Mouse (Mus musculus) heart, postnatal 0 days (tissue): Measurements from ENCODE around the gene Dnase1l1. TPM values are rescaled to one million over a fixed set of nuclear protein-coding genes. Genes with fewer than 3 reads are reported as not detected.

Source experiments
- ATAC-seq: fragments of 200-750 bp; cut with Nextera tagmentation; 2 replicates; pipeline ENCODE4 v1.8.0; 2017; ENCODE audit warnings: low read depth, moderate number of reproducible peaks, moderate library complexity; ENCODE audit not compliant: insufficient read depth
- DNase-seq: peaks from one replicate; pipeline ENCODE4 v3.0.0-alpha.2; 2016; ENCODE audit warnings: low spot score
- H3K27ac ChIP-seq: fragments of 300-500 bp; sonication (generic); 2 replicates; pipeline ENCODE4 v1.5.1; 2014; ENCODE audit warnings: low read depth, mild to moderate bottlenecking
- H3K27me3 ChIP-seq: fragments of 300-500 bp; sonication (generic); 2 replicates; pipeline ENCODE4 v1.6.1; 2014; ENCODE audit warnings: low read length, mixed read lengths; ENCODE audit not compliant: control insufficient read depth, insufficient read depth
- H3K36me3 ChIP-seq: fragments of 300-500 bp; sonication (generic); replicated peaks from 2 replicates; pipeline ENCODE4 v1.6.1; 2014; ENCODE audit warnings: low read length, mixed read lengths; ENCODE audit not compliant: control insufficient read depth, insufficient read depth
- H3K4me1 ChIP-seq: fragments of 300-500 bp; sonication (generic); 2 replicates; pipeline ENCODE4 v1.6.1; 2014; ENCODE audit warnings: antibody characterized with exemption; ENCODE audit not compliant: control insufficient read depth, insufficient read depth
- H3K4me2 ChIP-seq: fragments of 300-500 bp; sonication (generic); 2 replicates; pipeline ENCODE4 v1.6.1; 2014; ENCODE audit warnings: low read depth, mild to moderate bottlenecking, low read length, moderate library complexity
- H3K4me3 ChIP-seq: fragments of 300-500 bp; sonication (generic); 2 replicates; pipeline ENCODE4 v1.5.1; 2014; ENCODE audit warnings: low read depth, low read length
- H3K9ac ChIP-seq: fragments of 300-500 bp; sonication (generic); replicated peaks from 2 replicates; pipeline ENCODE4 v1.6.1; 2014; ENCODE audit warnings: low read depth, low read length, mixed read lengths
- H3K9me3 ChIP-seq: fragments of 300-500 bp; sonication (generic); replicated peaks from 2 replicates; pipeline ENCODE4 v1.6.1; 2016; ENCODE audit warnings: low read length; ENCODE audit not compliant: control insufficient read depth
- CTCF ChIP-seq: IDR thresholded peaks from 2 replicates; pipeline ENCODE4 v1.5.1; 2016; ENCODE audit warnings: antibody characterized with exemption, control low read depth, low read depth
- EP300 ChIP-seq: IDR thresholded peaks from 2 replicates; pipeline ENCODE4 v1.6.1; 2016; ENCODE audit warnings: antibody characterized with exemption, low read depth
- WGBS: fragments of 180-500 bp; shearing (Covaris S2); extraction: QIAGEN DNeasy Blood & Tissue Kit; methylation state at CpG from one replicate; pipeline ENCODE4 v1.1.7; 2014; 5-methylcytosine and 5-hydroxymethylcytosine counted together
- polyA plus RNA-seq: library from polyadenylated mRNA; unstranded; fragments of >200 nt; fragmentation: Nextera tagmentation; extraction: Ambion mirVana; gene quantifications from 2 replicates; pipeline ENCODE4 v1.2.1, GENCODE M21; 2015
- total RNA-seq: library from RNA; depleted of rRNA; stranded (reverse); fragments of >200 nt; gene quantifications from 2 replicates; pipeline ENCODE4 v1.2.3, GENCODE M21; 2014; ENCODE audit warnings: low replicate concordance

The Dnase1l1 gene
- total and polyA plus RNA-seq, 2 experiments from 2014 or later = 14.5 to 26.5 TPM

DNA sequence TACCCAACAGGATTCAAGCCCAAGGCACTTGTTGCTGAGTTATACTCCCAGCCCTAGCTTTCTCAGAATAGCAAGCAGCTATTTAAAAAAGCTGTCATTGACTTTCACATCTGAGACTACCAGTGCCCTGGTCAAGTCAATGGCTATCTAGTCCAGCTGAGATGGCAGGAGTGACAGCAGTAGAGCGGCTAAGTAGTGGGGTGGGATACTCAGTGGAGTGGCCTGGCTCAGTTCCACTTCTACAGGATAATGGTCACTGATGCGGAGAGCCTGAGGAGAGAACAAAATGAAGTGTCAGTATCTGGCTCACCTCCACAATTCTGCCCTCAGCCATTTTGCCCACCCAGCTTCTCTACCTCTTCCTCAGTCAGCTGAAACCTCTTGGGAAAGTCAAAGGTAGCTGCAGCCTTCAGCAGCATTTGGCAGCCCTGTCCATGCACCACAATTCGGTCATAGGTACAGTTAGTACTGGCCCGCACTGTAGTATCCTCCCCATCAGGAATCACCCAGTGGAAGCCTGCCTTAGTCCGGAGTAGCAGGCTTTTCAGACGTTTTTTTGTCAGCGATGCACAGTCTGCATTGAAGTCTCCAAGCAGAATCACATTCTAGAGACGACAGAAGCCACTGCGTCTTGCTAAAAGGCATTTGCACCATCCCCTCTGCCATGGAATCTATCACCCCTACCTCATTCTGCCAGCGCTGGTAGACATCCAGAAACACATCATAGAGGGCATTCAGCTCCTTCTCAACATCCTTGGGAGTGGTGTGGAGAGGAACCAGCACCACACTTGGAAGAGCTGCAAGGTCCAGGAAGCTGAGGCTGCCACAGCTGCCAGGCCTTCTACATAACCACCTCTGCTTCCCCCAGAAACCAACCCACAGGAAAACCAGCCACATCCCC lies 8.5 kb downstream of the Dnase1l1 start:
- Histone ChIP-seq H3K4me2 (no peak overlapping the region), H3K4me3 (no peak overlapping the region), H3K4me1 (0 out of 2 replicates have a peak, but pooled peaks cover 6% of the 10 kb centered on the region), H3K27ac (no peak overlapping the region), H3K9ac (no peak overlapping the region), H3K27me3 (no peaks in the 10 kb centered on the region), H3K36me3 (0 out of 2 replicates have a peak, but pooled peaks cover 5% of the 10 kb centered on the region), H3K9me3 (no peaks in the 10 kb centered on the region)
- 29% methylated on average over 10 of the region's 10 CpGs for WGBS
- ATAC-seq (no peak), DNase-seq (no peak)
- TF ChIP-seq CTCF (no peak), EP300 (no peak)

GRCm38 (mm10) chrX:74270902-74271551 lies 11.1 kb downstream of the Dnase1l1 start:
- TF ChIP-seq CTCF (no peak), EP300 (no peak)
- Histone ChIP-seq H3K9ac (peak overlapping the region; percentile 78), H3K36me3 (0 out of 2 replicates have a peak, but pooled peaks cover 5% of the 10 kb centered on the region), H3K4me1 (0 out of 2 replicates have a peak, but pooled peaks cover 6% of the 10 kb centered on the region), H3K4me2 (peak overlapping the region; percentile 64), H3K9me3 (no peaks in the 10 kb centered on the region), H3K4me3 (peak overlapping the region; percentile 72), H3K27me3 (no peaks in the 10 kb centered on the region), H3K27ac (peak overlapping the region; percentile 75)
- 0 out of 2 replicates have a peak, but pooled peaks have one; percentile 7 for ATAC-seq
- WGBS = 18% methylated on average over 27 of the region's 27 CpGs
- peak; percentile 26 for DNase-seq

DNA sequence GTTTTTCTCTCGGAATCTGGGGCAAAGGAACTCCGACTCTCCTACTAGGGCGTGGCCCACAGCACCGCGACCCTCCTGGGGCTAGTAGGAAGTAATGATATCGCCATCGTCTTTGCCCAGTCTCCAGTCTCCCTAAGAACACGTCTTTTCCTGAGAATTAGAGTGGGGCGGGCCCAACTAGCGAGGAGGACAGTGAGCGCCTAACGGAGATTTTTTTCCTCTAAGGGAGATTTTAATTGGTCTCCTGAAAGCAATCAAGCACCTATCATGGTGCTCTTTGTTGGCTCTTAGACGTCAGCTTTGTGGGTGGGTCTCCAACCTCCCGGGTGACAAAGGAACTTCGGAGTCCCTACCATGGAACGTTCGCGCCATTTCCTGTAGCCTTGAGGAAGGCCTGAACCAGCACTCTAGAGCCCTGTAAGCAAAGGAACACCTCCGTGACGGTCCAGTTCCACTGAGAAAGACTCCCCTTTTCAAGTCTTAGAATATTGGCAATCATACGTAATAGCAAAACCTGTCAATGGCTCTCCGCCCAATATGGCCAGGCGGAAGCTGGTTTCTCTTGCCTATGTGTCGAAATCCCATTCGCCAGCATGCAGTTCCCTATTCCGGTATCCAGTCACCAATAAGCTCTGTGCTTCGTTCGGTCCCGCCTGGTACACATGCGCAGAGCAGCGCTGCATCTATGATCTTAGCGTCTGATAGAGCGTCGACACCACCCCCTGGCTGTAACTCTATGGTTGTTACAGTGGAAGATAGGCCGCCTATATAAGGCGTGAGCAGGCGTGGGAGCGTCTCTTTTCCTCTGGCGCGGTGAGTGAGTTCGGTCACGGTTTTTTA lies 11.9 kb downstream of the Dnase1l1 start, which contains the start of gene Rpl10:
Gene Rpl10 (plus strand): TSS at position 751 of the 840 bp plus-strand sequence.
- H3K9ac ChIP-seq = peak within 1 kb of the TSS; percentile 78
- ATAC-seq (peak; percentile 91), DNase-seq (peak; percentile 96)
- TF ChIP-seq EP300 = peak; percentile 88; the same call in 1 of the 2 replicates
- TF ChIP-seq CTCF = peak; percentile 33
- WGBS = 16% methylated on average over 42 of the region's 42 CpGs
- 0 out of 2 replicates have a peak, but pooled peaks cover 6% of the 10 kb centered on the region for H3K4me1 ChIP-seq
- no peaks in the 10 kb centered on the region for H3K27me3 ChIP-seq
- H3K4me3 ChIP-seq = peak within 1 kb of the TSS; percentile 72
- H3K4me2 ChIP-seq = peak within 1 kb of the TSS; percentile 64
- H3K27ac ChIP-seq = peak within 1 kb of the TSS; percentile 94
- H3K9me3 ChIP-seq = no peaks in the 10 kb centered on the region
- H3K36me3 ChIP-seq = 0 out of 2 replicates have a peak, but pooled peaks cover 5% of the 10 kb centered on the region

GRCm38 (mm10) chrX:74269736-74270061 lies 12.4 kb downstream of the Dnase1l1 start:
- H3K27ac ChIP-seq = peak overlapping the region; percentile 94
- ATAC-seq (peak; percentile 53), DNase-seq (peak; percentile 68)
- 0 out of 2 replicates have a peak, but pooled peaks cover 6% of the 10 kb centered on the region for H3K4me1 ChIP-seq
- no peak for TF ChIP-seq EP300
- no peak for TF ChIP-seq CTCF
- WGBS = 27% methylated on average over 3 of the region's 3 CpGs
- H3K4me3 ChIP-seq = peak overlapping the region; percentile 72
- peak overlapping the region; percentile 63 for H3K4me2 ChIP-seq
- H3K9ac ChIP-seq = peak overlapping the region; percentile 60
- H3K27me3 ChIP-seq = no peaks in the 10 kb centered on the region
- H3K36me3 ChIP-seq = 0 out of 2 replicates have a peak, but pooled peaks cover 5% of the 10 kb centered on the region
- no peaks in the 10 kb centered on the region for H3K9me3 ChIP-seq

DNA sequence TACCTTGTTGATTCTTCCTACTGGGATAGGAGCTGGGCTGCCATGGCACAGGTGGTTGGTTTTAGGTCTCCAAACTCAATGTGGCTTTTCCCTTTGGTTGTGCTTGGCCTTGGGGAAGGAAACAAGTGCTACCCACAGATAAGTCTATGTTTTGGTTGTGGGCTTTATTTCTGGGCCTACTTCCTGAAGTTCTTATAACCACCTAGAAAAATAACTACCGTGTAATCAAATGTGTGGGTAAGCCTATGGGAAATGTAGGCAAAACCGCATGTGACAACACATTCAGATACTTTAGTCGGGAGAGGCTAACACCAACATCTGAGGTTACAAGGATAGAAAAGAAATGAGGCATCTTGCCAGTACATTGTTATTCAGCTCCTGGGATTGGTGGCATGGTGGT lies 24.4 kb downstream of the Dnase1l1 start:
- Histone ChIP-seq H3K4me3 (no peak overlapping the region), H3K9me3 (no peaks in the 10 kb centered on the region), H3K4me1 (0 out of 2 replicates have a peak, but pooled peaks cover 4% of the 10 kb centered on the region), H3K27me3 (no peaks in the 10 kb centered on the region), H3K27ac (no peak overlapping the region), H3K4me2 (no peak overlapping the region), H3K9ac (no peak overlapping the region), H3K36me3 (peaks cover 5% of the 10 kb centered on the region; the same call in 1 of the 2 replicates)
- ATAC-seq (no peak), DNase-seq (no peak)
- no peak for TF ChIP-seq CTCF
- no peak for TF ChIP-seq EP300
- WGBS = 90% methylated on average over 3 of the region's 3 CpGs
